Mouse (Mus musculus) lung, embryonic 14.5 days (tissue): Measurements from ENCODE around the gene Nags. TPM values are rescaled to one million over a fixed set of nuclear protein-coding genes. Genes with fewer than 3 reads are reported as not detected.

Source experiments
- ATAC-seq: fragments of 200-750 bp; cut with Nextera tagmentation; 2 replicates; pipeline ENCODE4 v1.8.0; 2017; ENCODE audit warnings: mild to moderate bottlenecking, moderate TSS enrichment, moderate library complexity; ENCODE audit not compliant: insufficient read depth
- DNase-seq: peaks from one replicate; pipeline ENCODE4 v3.0.0-alpha.2; 2015
- H3K27ac ChIP-seq: fragments of 300-500 bp; sonication (generic); 2 replicates; pipeline ENCODE4 v1.5.1; 2014; ENCODE audit warnings: low read depth, mild to moderate bottlenecking, moderate library complexity
- H3K27me3 ChIP-seq: fragments of 300-500 bp; sonication (generic); 2 replicates; pipeline ENCODE4 v1.6.1; 2014; ENCODE audit warnings: low read length, control low read depth; ENCODE audit not compliant: insufficient read depth
- H3K36me3 ChIP-seq: fragments of 300-500 bp; sonication (generic); 2 replicates; pipeline ENCODE4 v1.6.1; 2014; ENCODE audit warnings: control low read depth; ENCODE audit not compliant: insufficient read depth
- H3K4me1 ChIP-seq: fragments of 300-500 bp; sonication (generic); 2 replicates; pipeline ENCODE4 v1.6.1; 2014; ENCODE audit warnings: antibody characterized with exemption, control low read depth; ENCODE audit not compliant: insufficient read depth
- H3K4me2 ChIP-seq: fragments of 300-500 bp; sonication (generic); 2 replicates; pipeline ENCODE4 v1.6.1; 2014; ENCODE audit warnings: mild to moderate bottlenecking
- H3K4me3 ChIP-seq: fragments of 300-500 bp; sonication (generic); 2 replicates; pipeline ENCODE4 v1.5.1; 2014; ENCODE audit warnings: low read depth, low read length
- H3K9ac ChIP-seq: fragments of 300-500 bp; sonication (generic); 2 replicates; pipeline ENCODE4 v1.6.1; 2014
- H3K9me3 ChIP-seq: fragments of 300-500 bp; sonication (generic); 2 replicates; pipeline ENCODE4 v1.6.1; 2016; ENCODE audit warnings: low read depth, low read length, control low read depth
- CTCF ChIP-seq: IDR thresholded peaks from 2 replicates; pipeline ENCODE4 v1.5.1; 2016; ENCODE audit warnings: antibody characterized with exemption, low read depth
- WGBS: fragments of 180-500 bp; shearing (Covaris S2); extraction: QIAGEN DNeasy Blood & Tissue Kit; methylation state at CpG from one replicate; pipeline ENCODE4 v1.1.7; 2014; 5-methylcytosine and 5-hydroxymethylcytosine counted together
- polyA plus RNA-seq: library from polyadenylated mRNA; unstranded; fragments of >200 nt; fragmentation: Nextera tagmentation; extraction: Ambion mirVana; gene quantifications from 2 replicates; pipeline ENCODE4 v1.2.1, GENCODE M21; 2014

Gene Nags
- not detected in 2 replicates for polyA plus RNA-seq

DNA sequence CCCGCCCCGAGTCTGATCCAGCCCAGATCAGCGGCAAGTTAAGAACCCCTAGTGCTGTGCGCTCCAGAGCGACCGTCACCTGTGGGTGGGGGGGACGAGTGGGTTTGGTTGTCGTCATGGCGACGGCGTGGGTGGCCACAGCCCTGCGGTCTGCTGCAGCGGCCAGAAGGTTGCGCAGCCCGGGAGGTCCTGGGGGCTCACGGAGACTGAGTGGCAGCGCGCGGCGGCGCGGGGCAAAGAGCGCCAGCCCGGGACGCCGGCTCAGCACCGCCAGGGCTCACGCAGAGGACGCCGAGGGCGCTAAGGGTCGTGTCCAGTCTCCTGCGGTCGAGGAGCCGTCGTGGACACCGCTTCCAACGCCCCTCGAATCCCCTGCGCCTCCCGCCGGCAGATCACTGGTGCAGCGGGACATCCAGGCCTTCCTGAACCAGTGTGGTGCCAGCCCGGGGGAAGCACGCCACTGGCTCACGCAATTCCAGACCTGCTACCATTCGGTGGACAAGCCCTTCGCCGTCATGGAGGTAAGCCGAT is at the start of gene Nags:
Gene Nags, plus strand, starts transcription at position 43 of the 531 bp plus-strand sequence.
- Histone ChIP-seq H3K4me1 (peaks cover 4% of the 10 kb centered on the region; the same call in 1 of the 2 replicates), H3K4me2 (peak within 1 kb of the TSS; percentile 59), H3K9ac (no peak within 1 kb of the TSS), H3K27me3 (peaks cover 51% of the 10 kb centered on the region), H3K4me3 (peak within 1 kb of the TSS; percentile 31), H3K9me3 (no peaks in the 10 kb centered on the region), H3K36me3 (no peaks in the 10 kb centered on the region), H3K27ac (no peak within 1 kb of the TSS)
- 1% methylated on average over 50 of the region's 50 CpGs for WGBS
- peak; percentile 25 for DNase-seq
- no peak for TF ChIP-seq CTCF
- ATAC-seq: peak; percentile 10; the same call in 1 of the 2 replicates

DNA sequence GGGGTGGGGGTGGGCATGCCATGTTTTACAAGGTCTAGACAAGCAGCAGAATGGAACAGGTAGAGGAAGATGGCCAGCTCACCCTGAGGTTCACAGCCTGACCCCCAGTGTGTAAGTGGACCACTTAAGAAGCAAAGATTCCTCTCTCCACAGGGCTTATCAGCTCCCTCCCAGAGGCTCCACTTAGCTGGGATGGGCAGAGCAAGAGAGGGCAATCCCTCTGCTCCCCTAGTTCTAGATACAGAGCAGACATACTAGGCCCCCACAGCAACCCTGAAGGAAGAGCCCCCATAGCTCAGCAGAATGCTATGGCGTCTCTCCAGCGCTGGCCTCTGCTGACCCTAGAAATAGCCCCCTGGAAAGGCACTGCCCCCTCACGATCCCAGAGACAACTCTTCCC is 49.6 kb upstream of the Nags start:
- whole genome bisulfite sequencing: 69% methylated on average over 3 of the region's 3 CpGs
- Histone ChIP-seq H3K27me3 (peaks cover 3% of the 10 kb centered on the region; the same call in 1 of the 2 replicates), H3K27ac (no peak overlapping the region), H3K36me3 (no peaks in the 10 kb centered on the region), H3K4me3 (no peak overlapping the region), H3K9me3 (no peaks in the 10 kb centered on the region), H3K4me1 (0 out of 2 replicates have a peak, but pooled peaks cover 6% of the 10 kb centered on the region), H3K9ac (no peak overlapping the region), H3K4me2 (no peak overlapping the region)
- TF ChIP-seq CTCF: no peak
- ATAC-seq (no peak), DNase-seq (no peak)

DNA sequence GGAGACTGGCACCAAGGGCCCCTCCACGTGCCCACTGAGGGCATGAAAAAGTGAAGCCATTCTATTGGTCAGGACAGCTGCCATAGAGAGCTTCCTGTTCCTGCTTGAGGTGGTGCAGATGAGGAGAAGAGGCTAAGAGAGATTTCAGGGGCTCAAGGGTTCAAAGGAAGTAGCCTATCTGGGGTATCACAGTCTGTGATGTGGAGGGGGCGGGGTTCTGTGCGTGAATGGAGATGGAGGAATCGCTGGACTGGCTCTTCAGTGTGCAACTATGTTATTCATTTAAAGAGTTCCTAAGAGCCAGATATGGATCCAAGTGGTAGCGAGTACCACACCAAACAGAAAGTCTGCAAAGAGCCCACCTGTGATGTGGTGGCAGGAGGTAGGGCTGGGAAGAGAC is 48.9 kb upstream of the Nags start:
- Histone ChIP-seq H3K27ac (no peak overlapping the region), H3K36me3 (no peaks in the 10 kb centered on the region), H3K4me3 (peak overlapping the region; percentile 17), H3K9me3 (no peaks in the 10 kb centered on the region), H3K9ac (no peak overlapping the region), H3K27me3 (peaks cover 3% of the 10 kb centered on the region; the same call in 1 of the 2 replicates), H3K4me1 (0 out of 2 replicates have a peak, but pooled peaks cover 6% of the 10 kb centered on the region), H3K4me2 (peak overlapping the region; percentile 56)
- no peak for ATAC-seq
- no peak for DNase-seq
- 56% methylated on average over 5 of the region's 5 CpGs for WGBS
- no peak for TF ChIP-seq CTCF

DNA sequence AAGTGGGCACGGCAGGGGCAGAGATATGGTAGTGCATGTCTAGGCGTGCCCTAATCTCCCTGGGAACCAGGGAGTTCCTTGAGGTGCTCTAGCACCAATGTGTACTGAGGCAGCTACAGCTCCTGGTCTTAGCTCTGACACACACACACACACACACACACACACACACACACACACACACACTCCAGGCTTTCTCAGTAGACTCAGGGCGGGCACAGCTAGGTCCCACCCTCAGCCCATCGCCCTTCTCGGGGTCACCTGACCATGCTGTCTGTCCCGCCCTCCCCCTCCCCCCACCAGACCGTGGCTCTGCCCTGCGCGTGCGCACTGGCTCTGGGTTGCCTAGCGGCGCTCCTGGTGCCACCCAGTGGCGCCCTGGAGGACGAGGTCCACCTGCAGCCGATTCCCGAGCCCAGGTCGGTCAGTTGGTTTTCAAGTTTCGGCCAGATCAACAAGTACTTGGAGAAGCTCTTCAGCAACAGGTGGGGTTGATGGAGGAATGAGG is 48.4 kb upstream of the Nags start:
- DNase-seq (peak; percentile 83), ATAC-seq (peak; percentile 90)
- peak; percentile 73 for TF ChIP-seq CTCF
- H3K9ac ChIP-seq: peak overlapping the region; percentile 33; the same call in 1 of the 2 replicates
- H3K9me3 ChIP-seq: no peaks in the 10 kb centered on the region
- H3K27ac ChIP-seq: no peak overlapping the region
- H3K36me3 ChIP-seq: no peaks in the 10 kb centered on the region
- 2% methylated on average over 18 of the region's 18 CpGs for WGBS
- 0 out of 2 replicates have a peak, but pooled peaks cover 6% of the 10 kb centered on the region for H3K4me1 ChIP-seq
- peak overlapping the region; percentile 17 for H3K4me3 ChIP-seq
- H3K4me2 ChIP-seq: peak overlapping the region; percentile 56
- H3K27me3 ChIP-seq: peaks cover 6% of the 10 kb centered on the region; the same call in 1 of the 2 replicates

DNA sequence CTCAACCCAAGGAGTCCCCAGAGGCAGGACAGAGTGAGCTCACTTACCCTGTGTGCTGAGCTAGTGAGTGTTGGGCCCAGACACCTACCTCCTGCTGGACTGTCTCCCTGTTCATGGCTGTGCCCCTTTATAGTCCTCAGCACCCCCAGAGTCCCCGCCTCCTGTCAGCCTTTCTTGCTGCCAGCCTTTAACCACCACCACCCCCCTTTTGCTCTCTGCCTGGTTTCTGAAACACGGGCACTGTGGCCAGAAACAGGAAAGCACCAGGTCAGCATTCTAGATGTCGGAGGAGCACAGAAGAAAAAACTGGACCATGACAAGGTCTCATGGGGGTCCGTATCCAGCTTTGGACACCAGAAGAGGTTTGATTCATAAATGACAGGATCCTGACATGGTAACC is 44.1 kb upstream of the Nags start, which contains the start of gene Ppy:
Gene Ppy, minus strand, starts transcription at position 101 of the 400 bp plus-strand sequence.
- no peak for TF ChIP-seq CTCF
- WGBS: 75% methylated on average over 4 of the region's 4 CpGs
- Histone ChIP-seq H3K27me3 (peaks cover 28% of the 10 kb centered on the region), H3K9me3 (no peaks in the 10 kb centered on the region), H3K36me3 (no peaks in the 10 kb centered on the region), H3K9ac (peak within 1 kb of the TSS; percentile 8; the same call in 1 of the 2 replicates), H3K4me2 (0 out of 2 replicates have a peak within 1 kb of the TSS, but pooled peaks have one; percentile 15), H3K27ac (no peak within 1 kb of the TSS), H3K4me1 (peaks cover 6% of the 10 kb centered on the region; the same call in 1 of the 2 replicates), H3K4me3 (no peak within 1 kb of the TSS)
- DNase-seq: no peak
- no peak for ATAC-seq

DNA sequence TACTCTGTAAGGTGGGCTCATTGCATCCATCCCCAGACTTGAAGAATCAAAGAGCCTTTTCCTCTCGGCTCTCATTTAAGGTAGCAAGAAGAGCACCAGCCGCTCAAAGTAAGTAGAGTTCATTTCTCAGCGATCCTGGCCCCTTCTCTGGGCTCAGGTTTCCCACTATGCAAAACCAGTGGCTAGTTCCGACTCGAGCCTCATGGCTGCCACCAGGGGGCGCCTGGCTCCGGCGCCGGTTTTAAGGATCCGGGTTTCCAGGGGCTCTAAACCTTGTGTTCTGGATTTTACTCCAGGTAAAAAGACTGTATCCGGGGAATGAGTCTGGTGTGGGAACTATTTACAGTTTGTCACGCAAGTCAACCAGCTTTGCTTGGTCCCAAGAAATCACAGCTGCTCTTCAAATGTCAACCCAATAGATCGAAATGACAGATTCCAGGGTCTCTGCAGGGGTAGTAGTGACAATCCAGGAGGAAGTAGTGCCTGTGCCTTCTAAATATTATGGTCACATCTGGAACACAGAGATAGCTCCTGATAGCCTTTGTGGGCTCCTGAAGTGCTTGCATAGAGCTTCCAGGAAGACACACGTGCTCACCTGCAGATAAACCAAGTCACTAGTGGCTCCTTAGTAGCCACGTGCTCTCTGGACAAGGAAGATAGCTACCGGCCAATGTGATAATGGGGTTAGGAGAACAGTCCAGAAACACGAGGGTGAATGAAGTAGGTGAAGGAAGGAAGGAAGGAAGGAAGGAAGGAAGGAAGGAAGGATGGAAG is 42.6 kb upstream of the Nags start:
- peak; percentile 85 for TF ChIP-seq CTCF
- no peak overlapping the region for H3K27ac ChIP-seq
- H3K4me1 ChIP-seq: no peaks in the 10 kb centered on the region; the same call in 1 of the 2 replicates
- peak overlapping the region; percentile 8; the same call in 1 of the 2 replicates for H3K9ac ChIP-seq
- 0 out of 2 replicates have a peak overlapping the region, but pooled peaks have one; percentile 15 for H3K4me2 ChIP-seq
- H3K27me3 ChIP-seq: peaks cover 43% of the 10 kb centered on the region
- H3K9me3 ChIP-seq: no peaks in the 10 kb centered on the region
- DNase-seq: peak; percentile 90
- 0 out of 2 replicates have a peak, but pooled peaks have one; percentile 38 for ATAC-seq
- WGBS: 16% methylated on average over 17 of the region's 17 CpGs
- H3K4me3 ChIP-seq: no peak overlapping the region
- no peaks in the 10 kb centered on the region for H3K36me3 ChIP-seq
